Mouse (Mus musculus): ENCODE results near the gene Rgr.

Gene Rgr

GRCm38 (mm10) chr14:37048914-37049410, at the start of gene Rgr:
Rgr (minus strand) TSS chr14:37048964.
- no peak for DNase-seq (ENCODE audit: low read depth, low spot score)

- peak; percentile 87 for DNase-seq (ENCODE audit: low read depth, low spot score)
These were observed 49.3 kb upstream of the Rgr start, which contains the start of gene Cdhr1 for GRCm38 (mm10) chr14:37097956-37098530. Cdhr1 (minus strand) TSS chr14:37098347.

- DNase-seq (ENCODE audit: low read depth, low spot score) = peak; percentile 72
These were observed 46.8 kb upstream of the Rgr start for GRCm38 (mm10) chr14:37095556-37095955.

GRCm38 (mm10) chr14:37094436-37094835, 45.7 kb upstream of the Rgr start:
- DNase-seq (ENCODE audit: low read depth, low spot score) = no peak

GRCm38 (mm10) chr14:37083755-37084154, 35.0 kb upstream of the Rgr start:
- no peak for DNase-seq (ENCODE audit: low read depth, low spot score)

GRCm38 (mm10) chr14:37080724-37081123, 32.0 kb upstream of the Rgr start:
- no peak for DNase-seq (ENCODE audit: low read depth, low spot score)

GRCm38 (mm10) chr14:37068516-37068915, 19.8 kb upstream of the Rgr start:
- DNase-seq (ENCODE audit: low read depth, low spot score) = peak; percentile 71

- DNase-seq (ENCODE audit: low read depth, low spot score) = no peak
These were observed 18.9 kb upstream of the Rgr start, which contains the start of gene Lrit2 for GRCm38 (mm10) chr14:37067629-37068028. Lrit2 (plus strand) TSS chr14:37067929.

- no peak for DNase-seq (ENCODE audit: low read depth, low spot score)
These were observed 17.9 kb upstream of the Rgr start for GRCm38 (mm10) chr14:37066636-37067035.

GRCm38 (mm10) chr14:37064849-37065248, 16.1 kb upstream of the Rgr start:
- DNase-seq (ENCODE audit: low read depth, low spot score) = no peak

GRCm38 (mm10) chr14:37034432-37034831, 14.3 kb downstream of the Rgr start:
- no peak for DNase-seq (ENCODE audit: low read depth, low spot score)

- DNase-seq (ENCODE audit: low read depth, low spot score) = peak; percentile 70
These were observed 15.5 kb downstream of the Rgr start for GRCm38 (mm10) chr14:37033241-37033640.

- no peak for DNase-seq (ENCODE audit: low read depth, low spot score)
These were observed 16.2 kb downstream of the Rgr start for GRCm38 (mm10) chr14:37032481-37033104.

- no peak for DNase-seq (ENCODE audit: low read depth, low spot score)
These were observed 20.2 kb downstream of the Rgr start for GRCm38 (mm10) chr14:37028555-37028954.

GRCm38 (mm10) chr14:37027951-37028350, 20.8 kb downstream of the Rgr start:
- DNase-seq (ENCODE audit: low read depth, low spot score) = no peak

- DNase-seq (ENCODE audit: low read depth, low spot score) = no peak
These were observed 21.4 kb downstream of the Rgr start for GRCm38 (mm10) chr14:37027248-37027933.

GRCm38 (mm10) chr14:37015894-37016293, 32.9 kb downstream of the Rgr start:
- peak; percentile 17 for DNase-seq (ENCODE audit: low read depth, low spot score)

GRCm38 (mm10) chr14:37013644-37014043, 35.1 kb downstream of the Rgr start:
- no peak for DNase-seq (ENCODE audit: low read depth, low spot score)

- DNase-seq (ENCODE audit: low read depth, low spot score) = no peak
These were observed 39.1 kb downstream of the Rgr start for GRCm38 (mm10) chr14:37009686-37010085.

- DNase-seq (ENCODE audit: low read depth, low spot score) = no peak
These were observed 42.3 kb downstream of the Rgr start for GRCm38 (mm10) chr14:37006489-37006888.

GRCm38 (mm10) chr14:37005865-37006264, 42.9 kb downstream of the Rgr start:
- DNase-seq (ENCODE audit: low read depth, low spot score) = no peak

- DNase-seq (ENCODE audit: low read depth, low spot score) = no peak
These were observed 45.2 kb downstream of the Rgr start for GRCm38 (mm10) chr14:37003431-37004095.

All from ES-CJ7 (cell line).